Mouse (Mus musculus): ENCODE measurements around the gene Fars2. TPM values are rescaled to one million over a fixed set of nuclear protein-coding genes. Genes with fewer than 3 reads are reported as not detected.

Fars2 gene
- polyA plus RNA-seq, 1 experiment = 34.9 TPM

DNA sequence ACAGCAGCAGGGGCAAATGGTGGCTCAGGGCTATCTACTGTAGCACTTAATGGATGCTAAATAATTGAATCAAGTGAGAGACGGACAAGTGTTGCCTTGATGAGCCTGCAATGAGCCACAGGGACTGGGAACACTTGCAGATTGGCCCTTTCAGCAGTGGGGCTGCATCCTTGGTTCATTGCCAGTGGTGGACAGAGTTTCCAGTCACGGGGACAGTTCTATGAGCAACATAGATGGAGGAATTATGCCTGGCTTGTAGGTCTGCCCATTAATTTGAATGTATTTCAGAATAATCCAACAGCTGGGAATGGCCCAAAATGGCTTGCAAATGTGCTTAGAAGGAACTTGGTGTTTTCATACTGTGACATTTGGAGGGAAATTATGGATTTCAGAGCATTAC is 376.1 kb downstream of the Fars2 start:
- 69% methylated on average over 2 of the region's 2 CpGs for WGBS
- no peak for TF ChIP-seq POLR2A (IDR thresholded peaks at IDR 0.05; ENCODE audit: borderline replicate concordance, extremely low read depth, low read depth, low read length)
- no peak for TF ChIP-seq CTCF (IDR thresholded peaks at IDR 0.05; ENCODE audit: insufficient read depth, low read length)
- H3K4me3 ChIP-seq (replicated peaks; ENCODE audit: extremely low read depth, low read depth, low read length) = no peak overlapping the region
- no peak for DNase-seq
- H3K4me1 ChIP-seq (ENCODE audit: control insufficient read depth, insufficient read depth, low read length) = peaks cover 2% of the 10 kb centered on the region; the same call in 1 of the 2 replicates

DNA sequence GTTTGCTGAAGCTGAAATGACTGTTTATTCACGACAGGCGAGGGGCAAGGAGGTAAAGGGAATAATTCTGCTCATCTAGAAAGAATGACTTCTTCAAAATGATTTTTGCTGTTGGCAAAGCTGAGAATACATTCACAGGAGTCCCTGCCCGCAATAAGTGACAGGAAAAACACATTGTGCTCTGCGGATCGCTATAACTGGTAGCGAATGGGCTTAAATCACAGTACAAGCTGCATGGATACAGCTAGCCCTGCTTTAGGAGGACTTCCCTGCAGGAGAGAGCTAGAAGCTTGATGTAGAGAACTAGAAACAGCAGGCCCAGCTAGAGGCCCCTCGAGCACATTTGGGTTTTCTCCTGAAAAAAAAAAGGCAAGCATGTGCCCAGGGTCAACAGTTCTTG is 376.6 kb downstream of the Fars2 start:
- no peak for TF ChIP-seq POLR2A (IDR thresholded peaks at IDR 0.05; ENCODE audit: borderline replicate concordance, extremely low read depth, low read depth, low read length)
- no peak for TF ChIP-seq CTCF (IDR thresholded peaks at IDR 0.05; ENCODE audit: insufficient read depth, low read length)
- Histone ChIP-seq H3K4me1 (ENCODE audit: control insufficient read depth, insufficient read depth, low read length) (peaks cover 2% of the 10 kb centered on the region; the same call in 1 of the 2 replicates), H3K4me3 (replicated peaks; ENCODE audit: extremely low read depth, low read depth, low read length) (no peak overlapping the region)
- WGBS = 84% methylated on average over 7 of the region's 7 CpGs
- DNase-seq = no peak

- no peak for TF ChIP-seq POLR2A (IDR thresholded peaks at IDR 0.05; ENCODE audit: borderline replicate concordance, extremely low read depth, low read depth, low read length)
- TF ChIP-seq CTCF (IDR thresholded peaks at IDR 0.05; ENCODE audit: insufficient read depth, low read length) = no peak
- 78% methylated on average over 2 of the region's 2 CpGs for WGBS
- Histone ChIP-seq H3K4me1 (ENCODE audit: control insufficient read depth, insufficient read depth, low read length) (no peaks in the 10 kb centered on the region), H3K4me3 (replicated peaks; ENCODE audit: extremely low read depth, low read depth, low read length) (no peak overlapping the region)
- DNase-seq = no peak
Measured at GRCm38 (mm10) chr13:36495980-36496379, 378.8 kb downstream of the Fars2 start.

GRCm38 (mm10) chr13:36497346-36497745 is 380.1 kb downstream of the Fars2 start:
- WGBS = 28% methylated on average over 4 of the region's 4 CpGs
- peak; percentile 31 for DNase-seq
- Histone ChIP-seq H3K4me3 (replicated peaks; ENCODE audit: extremely low read depth, low read depth, low read length) (no peak overlapping the region), H3K4me1 (ENCODE audit: control insufficient read depth, insufficient read depth, low read length) (no peaks in the 10 kb centered on the region)
- TF ChIP-seq POLR2A (IDR thresholded peaks at IDR 0.05; ENCODE audit: borderline replicate concordance, extremely low read depth, low read depth, low read length) = no peak
- TF ChIP-seq CTCF (IDR thresholded peaks at IDR 0.05; ENCODE audit: insufficient read depth, low read length) = no peak

- no peak overlapping the region for H3K4me3 ChIP-seq (replicated peaks; ENCODE audit: extremely low read depth, low read depth, low read length)
- no peak for DNase-seq
- no peak for TF ChIP-seq CTCF (IDR thresholded peaks at IDR 0.05; ENCODE audit: insufficient read depth, low read length)
- no peak for TF ChIP-seq POLR2A (IDR thresholded peaks at IDR 0.05; ENCODE audit: borderline replicate concordance, extremely low read depth, low read depth, low read length)
- 86% methylated on average over 4 of the region's 4 CpGs for WGBS
- no peaks in the 10 kb centered on the region for H3K4me1 ChIP-seq (ENCODE audit: control insufficient read depth, insufficient read depth, low read length)
Measured at GRCm38 (mm10) chr13:36500370-36500905, 383.2 kb downstream of the Fars2 start.

GRCm38 (mm10) chr13:36503551-36503950 is 386.3 kb downstream of the Fars2 start:
- 85% methylated on average over 3 of the region's 3 CpGs for WGBS
- TF ChIP-seq POLR2A (IDR thresholded peaks at IDR 0.05; ENCODE audit: borderline replicate concordance, extremely low read depth, low read depth, low read length) = no peak
- no peak for TF ChIP-seq CTCF (IDR thresholded peaks at IDR 0.05; ENCODE audit: insufficient read depth, low read length)
- Histone ChIP-seq H3K4me1 (ENCODE audit: control insufficient read depth, insufficient read depth, low read length) (no peaks in the 10 kb centered on the region), H3K4me3 (replicated peaks; ENCODE audit: extremely low read depth, low read depth, low read length) (no peak overlapping the region)
- DNase-seq = no peak

DNA sequence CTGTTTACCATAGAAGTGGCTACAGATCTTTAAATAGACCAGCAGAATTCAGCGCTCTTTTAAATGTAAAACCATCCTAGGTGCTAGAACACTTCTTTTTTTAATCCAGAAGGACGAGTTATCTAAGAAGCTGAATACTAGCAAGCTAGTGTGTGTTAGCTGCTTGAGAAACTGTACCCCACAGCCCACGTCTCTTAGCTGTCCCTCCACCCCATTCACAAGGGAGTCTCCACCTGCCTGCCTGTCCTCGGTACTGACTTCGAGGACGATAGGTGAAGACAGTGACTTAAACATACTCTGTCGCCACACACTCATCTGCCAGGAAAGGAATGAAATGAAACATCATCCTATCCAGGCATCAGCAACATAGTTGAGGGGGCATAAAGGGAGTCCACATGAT is 386.8 kb downstream of the Fars2 start:
- no peak for DNase-seq
- Histone ChIP-seq H3K4me1 (ENCODE audit: control insufficient read depth, insufficient read depth, low read length) (no peaks in the 10 kb centered on the region), H3K4me3 (replicated peaks; ENCODE audit: extremely low read depth, low read depth, low read length) (no peak overlapping the region)
- WGBS = 91% methylated on average over 7 of the region's 7 CpGs
- TF ChIP-seq CTCF (IDR thresholded peaks at IDR 0.05; ENCODE audit: insufficient read depth, low read length) (no peak), POLR2A (IDR thresholded peaks at IDR 0.05; ENCODE audit: borderline replicate concordance, extremely low read depth, low read depth, low read length) (no peak)

DNA sequence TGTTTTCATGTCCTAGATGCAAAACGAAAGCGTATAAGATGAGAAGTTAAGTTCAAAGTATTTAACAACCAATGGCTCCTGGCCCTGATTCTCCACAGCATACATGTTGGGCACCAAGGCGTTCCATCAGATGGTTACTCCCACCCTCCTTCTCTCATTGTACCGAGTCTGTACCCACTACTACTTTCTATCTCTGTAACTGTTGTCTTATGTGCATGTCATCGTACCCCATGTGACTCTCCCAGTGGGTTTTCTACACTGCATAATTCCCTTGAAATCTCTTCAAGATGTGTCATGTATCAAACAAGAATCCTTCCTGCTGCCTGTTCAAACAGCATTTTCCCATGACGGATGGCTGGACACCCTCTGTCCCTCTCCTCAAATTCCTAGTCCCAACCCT is 388.5 kb downstream of the Fars2 start:
- no peak for DNase-seq
- H3K4me3 ChIP-seq (replicated peaks; ENCODE audit: extremely low read depth, low read depth, low read length) = no peak overlapping the region
- WGBS = 86% methylated on average over 6 of the region's 6 CpGs
- H3K4me1 ChIP-seq (ENCODE audit: control insufficient read depth, insufficient read depth, low read length) = no peaks in the 10 kb centered on the region
- TF ChIP-seq POLR2A (IDR thresholded peaks at IDR 0.05; ENCODE audit: borderline replicate concordance, extremely low read depth, low read depth, low read length) = no peak
- no peak for TF ChIP-seq CTCF (IDR thresholded peaks at IDR 0.05; ENCODE audit: insufficient read depth, low read length)

DNA sequence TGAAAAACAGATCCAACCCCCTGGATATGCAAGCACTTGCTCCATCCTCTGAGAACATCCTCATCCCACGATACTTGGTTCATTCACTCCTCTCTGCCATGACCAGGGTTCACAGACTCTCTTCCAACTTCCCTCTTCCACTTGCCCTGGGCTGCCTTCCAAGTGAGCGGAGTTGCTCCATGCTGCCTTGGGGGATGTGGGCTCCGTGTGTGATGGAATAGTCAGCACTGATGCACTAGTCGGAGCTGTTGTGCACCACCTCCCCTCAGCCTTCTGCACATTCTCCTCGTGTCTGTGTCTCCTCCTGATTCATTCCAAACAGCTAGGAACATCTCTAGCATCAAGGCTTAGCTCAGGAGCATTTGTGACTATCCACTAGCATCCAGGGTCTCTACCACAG is 389.1 kb downstream of the Fars2 start:
- WGBS = 55% methylated on average over 5 of the region's 5 CpGs
- DNase-seq = no peak
- no peak overlapping the region for H3K4me3 ChIP-seq (replicated peaks; ENCODE audit: extremely low read depth, low read depth, low read length)
- no peak for TF ChIP-seq CTCF (IDR thresholded peaks at IDR 0.05; ENCODE audit: insufficient read depth, low read length)
- no peak for TF ChIP-seq POLR2A (IDR thresholded peaks at IDR 0.05; ENCODE audit: borderline replicate concordance, extremely low read depth, low read depth, low read length)
- H3K4me1 ChIP-seq (ENCODE audit: control insufficient read depth, insufficient read depth, low read length) = no peaks in the 10 kb centered on the region

- no peaks in the 10 kb centered on the region for H3K4me1 ChIP-seq (ENCODE audit: control insufficient read depth, insufficient read depth, low read length)
- TF ChIP-seq CTCF (IDR thresholded peaks at IDR 0.05; ENCODE audit: insufficient read depth, low read length) (no peak), POLR2A (IDR thresholded peaks at IDR 0.05; ENCODE audit: borderline replicate concordance, extremely low read depth, low read depth, low read length) (no peak)
- no peak for DNase-seq
- WGBS = 70% methylated on average over 2 of the region's 2 CpGs
- no peak overlapping the region for H3K4me3 ChIP-seq (replicated peaks; ENCODE audit: extremely low read depth, low read depth, low read length)
Measured at GRCm38 (mm10) chr13:36510161-36510560, 392.9 kb downstream of the Fars2 start.
